ENCODE assay signal across 8 mouse cellular contexts in genomic region chr9:7763614-7764300, GRCm38 (mm10). TPM values are rescaled to one million over a fixed set of nuclear protein-coding genes. Genes with fewer than 3 reads are reported as not detected.
DNase-seq lines count a peak whose midpoint lies in the region; ATAC-seq and TF ChIP-seq lines count a peak whose summit lies in the region.

Gene Tmem123, plus strand, starts transcription at chr9:7764041.

- ATAC-seq in embryonic facial prominence, embryonic 15.5 days (ENCODE audit: insufficient number of reproducible peaks, low FRiP score, low TSS enrichment, low read depth): peak; percentile 98
- ATAC-seq in limb, embryonic 14.5 days (ENCODE audit: low FRiP score, low read depth): peak; percentile 98
- peak; percentile 90 for ATAC-seq in midbrain, postnatal 0 days (ENCODE audit: low FRiP score)

- WGBS in bone marrow, adult 2 months: under 1% methylated on average over 52 of the region's 52 CpGs
- under 1% methylated on average over 52 of the region's 52 CpGs for WGBS in embryonic facial prominence, embryonic 15.5 days
- WGBS in limb, embryonic 14.5 days: 0% methylated on average over 42 of the region's 52 CpGs
- WGBS in midbrain, postnatal 0 days: under 1% methylated on average over 46 of the region's 52 CpGs

- 0 out of 2 replicates have a peak, but pooled peaks cover 2% of the 10 kb centered on the region for H3K27me3 ChIP-seq in embryonic facial prominence, embryonic 15.5 days
- H3K27me3 ChIP-seq in limb, embryonic 14.5 days (ENCODE audit: control insufficient read depth, insufficient read depth, low read length): no peaks in the 10 kb centered on the region
- no peaks in the 10 kb centered on the region for H3K27me3 ChIP-seq in midbrain, postnatal 0 days (ENCODE audit: insufficient read depth, low read length)

- peak; percentile 73; the same call in 1 of the 2 replicates for TF ChIP-seq POLR2A in bone marrow, adult 2 months (IDR thresholded peaks at IDR 0.05; ENCODE audit: borderline replicate concordance, control insufficient read depth, low read depth, low read length)
- no peak for TF ChIP-seq POLR2A in limb, embryonic 14.5 days (IDR thresholded peaks at IDR 0.05; ENCODE audit: borderline replicate concordance, extremely low read depth, insufficient read depth, insufficient read length)

- no peak for TF ChIP-seq CTCF in bone marrow, adult 2 months (IDR thresholded peaks at IDR 0.05; ENCODE audit: control insufficient read depth, insufficient read depth, low read length)
- peak; percentile 25; the same call in 1 of the 2 replicates for TF ChIP-seq CTCF in midbrain, postnatal 0 days (IDR thresholded peaks at IDR 0.05)

- peak within 1 kb of the TSS; percentile 77 for H3K4me2 ChIP-seq in embryonic facial prominence, embryonic 15.5 days (replicated peaks)
- peak within 1 kb of the TSS; percentile 76 for H3K4me2 ChIP-seq in limb, embryonic 14.5 days (replicated peaks; ENCODE audit: low read depth, low read length, severe bottlenecking)
- peak within 1 kb of the TSS; percentile 96 for H3K4me2 ChIP-seq in midbrain, postnatal 0 days (ENCODE audit: low read depth, low read length, poor library complexity, severe bottlenecking)

- peak within 1 kb of the TSS; percentile 80 for H3K4me3 ChIP-seq in bone marrow, adult 2 months (replicated peaks; ENCODE audit: control insufficient read depth, low read depth, low read length)
- H3K4me3 ChIP-seq in embryonic facial prominence, embryonic 15.5 days (replicated peaks): peak within 1 kb of the TSS; percentile 83
- peak within 1 kb of the TSS; percentile 70 for H3K4me3 ChIP-seq in limb, embryonic 14.5 days (replicated peaks; ENCODE audit: low read length)
- H3K4me3 ChIP-seq in midbrain, postnatal 0 days (ENCODE audit: low read depth, low read length): peak within 1 kb of the TSS; percentile 90

- no peaks in the 10 kb centered on the region for H3K9me3 ChIP-seq in embryonic facial prominence, embryonic 15.5 days (replicated peaks)
- 0 out of 2 replicates have a peak, but pooled peaks cover 3% of the 10 kb centered on the region for H3K9me3 ChIP-seq in limb, embryonic 14.5 days (ENCODE audit: control insufficient read depth, low read length)
- H3K9me3 ChIP-seq in midbrain, postnatal 0 days (ENCODE audit: low read length): 0 out of 2 replicates have a peak, but pooled peaks cover 3% of the 10 kb centered on the region

- H3K9ac ChIP-seq in embryonic facial prominence, embryonic 15.5 days: peak within 1 kb of the TSS; percentile 72
- peak within 1 kb of the TSS; percentile 72 for H3K9ac ChIP-seq in limb, embryonic 14.5 days (ENCODE audit: low read depth, low read length, severe bottlenecking)
- H3K9ac ChIP-seq in midbrain, postnatal 0 days (replicated peaks; ENCODE audit: low read length, poor library complexity, severe bottlenecking): peak within 1 kb of the TSS; percentile 67

- DNase-seq in 416B (ENCODE audit: low read depth): peak; percentile 100
- DNase-seq in heart, adult 8-10 months (ENCODE audit: low spot score): peak; percentile 99
- DNase-seq in kidney, adult 9 months: peak; percentile 100
- peak; percentile 99 for DNase-seq in limb, embryonic 14.5 days (ENCODE audit: low spot score)
- peak; percentile 93 for DNase-seq in midbrain, postnatal 0 days (ENCODE audit: low spot score)
- peak; percentile 99 for DNase-seq in spleen, postnatal 14 days (ENCODE audit: low spot score in 2 of 2)

- H3K36me3 ChIP-seq in embryonic facial prominence, embryonic 15.5 days: no peaks in the 10 kb centered on the region
- no peaks in the 10 kb centered on the region for H3K36me3 ChIP-seq in limb, embryonic 14.5 days (ENCODE audit: control insufficient read depth, insufficient read depth, low read length)
- no peaks in the 10 kb centered on the region for H3K36me3 ChIP-seq in midbrain, postnatal 0 days (ENCODE audit: insufficient read depth, low read length)

- peaks cover 2% of the 10 kb centered on the region; the same call in 1 of the 2 replicates for H3K4me1 ChIP-seq in bone marrow, adult 2 months (ENCODE audit: control insufficient read depth, insufficient read depth, low read length)
- peaks cover 5% of the 10 kb centered on the region; the same call in 1 of the 2 replicates for H3K4me1 ChIP-seq in embryonic facial prominence, embryonic 15.5 days
- no peaks in the 10 kb centered on the region for H3K4me1 ChIP-seq in limb, embryonic 14.5 days (ENCODE audit: control insufficient read depth, insufficient read depth, low read length)
- H3K4me1 ChIP-seq in midbrain, postnatal 0 days (ENCODE audit: insufficient read depth, low read length): peaks cover 11% of the 10 kb centered on the region

- H3K27ac ChIP-seq in bone marrow, adult 2 months (ENCODE audit: control insufficient read depth, insufficient read depth, low read depth, low read length, poor library complexity): peak within 1 kb of the TSS; percentile 93
- H3K27ac ChIP-seq in embryonic facial prominence, embryonic 15.5 days (replicated peaks): peak within 1 kb of the TSS; percentile 88
- peak within 1 kb of the TSS; percentile 69 for H3K27ac ChIP-seq in limb, embryonic 14.5 days (replicated peaks; ENCODE audit: low read depth, low read length)
- peak within 1 kb of the TSS; percentile 34; the same call in 1 of the 2 replicates for H3K27ac ChIP-seq in midbrain, postnatal 0 days (ENCODE audit: low read depth, low read length)

RNA-seq across cellular contexts. Expression of gene Tmem123, which starts in this region (rescaled TPM):
- 15.0 and 17.4 TPM in 2 replicates for polyA plus RNA-seq in bone marrow, adult 2 months (2011; ENCODE audit: insufficient read depth, insufficient read length, low replicate concordance, missing spikeins)
- 115 and 125 TPM in 2 replicates for polyA plus RNA-seq in embryonic facial prominence, embryonic 15.5 days (2015; fragmentation: Nextera tagmentation; extraction: Ambion mirVana)
- total RNA-seq in heart, adult 8-10 months (2022): 10 to 100 TPM; 37.9 to 41.2 (median 38.4) TPM
- 67.0 and 68.8 TPM in 2 replicates for polyA plus RNA-seq in limb, embryonic 14.5 days (2012; rRNA removed)
- 122 and 133 TPM in 2 replicates for polyA plus RNA-seq in limb, embryonic 14.5 days (2014; fragmentation: Nextera tagmentation; extraction: Ambion mirVana)
- total RNA-seq in midbrain, postnatal 0 days (2014; rRNA removed): 14.3 and 19.8 TPM in 2 replicates
- polyA plus RNA-seq in midbrain, postnatal 0 days (2015; fragmentation: Nextera tagmentation; extraction: Ambion mirVana): 9.6 and 10.1 TPM in 2 replicates

Comparison
In these comparisons a context has a peak if more than half of its experiments do, and no peak if none do; other contexts are left out.
1. Peak in every context shown above with its lines: DNase-seq, ATAC-seq, H3K4me3 ChIP-seq and H3K27ac ChIP-seq.
2. H3K27ac ChIP-seq: peak in every context shown above with its lines; median percentile 93 in bone marrow, adult 2 months; 88 in embryonic facial prominence, embryonic 15.5 days; 69 in limb, embryonic 14.5 days; 34 in midbrain, postnatal 0 days.